Mouse (Mus musculus) layer of hippocampus, adult 18-20 months (tissue): ENCODE measurements around the gene Crb1. TPM values are rescaled to one million over a fixed set of nuclear protein-coding genes. Genes with fewer than 3 reads are reported as not detected.
"Not testable (repeated sequence)": the region's sequence is repeated elsewhere in the genome, so short reads cannot be mapped to it uniquely, and the experiment has no call there.

Experiments used
- DNase-seq, 2 experiments: peaks; one replicate each; pipeline ENCODE4 v3.0.0; 2022; ENCODE audit warnings: low spot score in 2 of 2
- long read RNA-seq: library from polyadenylated mRNA; stranded (forward); transcript quantifications from one replicate; pipeline ENCODE4 v2.0.0, GENCODE M21; 2021
- total RNA-seq, 2 experiments: library from RNA; stranded (reverse); gene quantifications; 2 replicates each; pipeline ENCODE4 v1.2.3; 2021

Gene Crb1
- under 1 TPM; 0.56 to 0.74 TPM for total RNA-seq
- long read RNA-seq: 0 reads

DNA sequence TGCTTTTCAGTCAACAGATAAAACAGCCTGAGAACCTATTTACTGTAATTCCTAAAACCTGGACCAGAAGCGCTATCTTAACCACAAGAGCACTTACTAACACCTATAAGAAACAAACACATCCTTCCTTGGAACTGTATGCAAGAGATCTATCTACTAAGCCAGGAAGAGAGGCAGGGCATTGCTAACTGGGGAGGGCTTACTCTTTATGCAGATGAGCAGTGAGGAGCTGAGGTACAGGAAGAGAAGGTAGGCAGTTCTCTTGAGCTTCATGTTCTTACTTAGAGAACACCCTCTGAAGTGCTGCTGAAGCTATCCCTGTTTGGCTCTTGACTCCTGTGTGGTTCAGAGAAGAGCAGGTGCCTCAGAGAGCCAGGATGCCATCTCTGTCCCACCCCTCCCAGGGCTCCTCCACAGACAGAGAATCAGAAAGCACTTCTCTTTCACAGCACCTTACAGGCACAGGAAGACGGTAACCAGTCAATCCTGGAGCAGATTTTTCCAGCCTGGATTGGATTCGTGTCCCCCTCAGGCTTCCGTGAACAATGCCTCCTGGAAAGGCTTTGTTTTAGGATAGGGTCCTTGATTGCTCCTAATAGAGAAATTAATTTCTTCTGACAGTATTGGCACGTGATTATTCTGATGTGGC lies at the start of gene Crb1:
Crb1 (minus strand) TSS at position 463 of the 649 bp plus-strand sequence.
- no peak for DNase-seq

DNA sequence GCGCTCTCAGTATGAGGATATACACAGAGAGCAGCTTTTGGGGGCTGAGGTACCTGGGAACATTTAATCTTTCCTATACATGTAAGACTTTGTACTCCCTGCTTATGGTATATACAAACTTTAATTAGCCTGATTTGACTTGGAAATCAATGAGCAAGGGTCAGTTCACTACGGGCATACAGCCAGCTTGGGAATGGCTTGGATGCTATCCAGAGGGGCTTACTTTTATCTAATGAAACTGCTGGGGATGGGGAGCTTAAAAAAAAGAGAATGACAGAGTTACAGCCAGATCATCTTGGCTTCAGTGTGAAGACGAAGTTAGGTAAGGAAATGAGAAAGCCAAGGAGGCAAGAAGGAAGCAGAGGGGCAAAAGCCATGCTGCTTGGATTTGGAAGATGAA lies 48.1 kb upstream of the Crb1 start:
- no peak for DNase-seq

DNA sequence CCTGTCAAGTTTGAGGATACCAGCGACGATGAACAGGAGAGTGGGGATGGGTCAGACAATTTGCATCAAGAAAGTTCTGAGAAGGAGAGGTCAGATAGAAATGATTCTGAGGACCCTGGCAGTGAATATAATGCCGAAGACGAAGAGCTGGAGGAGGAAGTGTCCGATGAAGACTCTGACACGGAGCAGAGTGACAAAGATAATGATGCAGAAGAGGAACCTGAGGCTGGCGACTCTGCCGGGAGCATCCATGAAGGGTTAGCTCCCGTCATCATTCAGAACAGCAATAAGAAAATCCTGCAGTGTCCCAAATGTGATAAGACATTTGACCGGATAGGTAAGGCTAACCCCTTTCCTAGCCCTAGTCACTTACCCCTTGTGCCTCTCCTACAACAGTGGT lies 47.0 kb upstream of the Crb1 start:
- DNase-seq: no peak

DNA sequence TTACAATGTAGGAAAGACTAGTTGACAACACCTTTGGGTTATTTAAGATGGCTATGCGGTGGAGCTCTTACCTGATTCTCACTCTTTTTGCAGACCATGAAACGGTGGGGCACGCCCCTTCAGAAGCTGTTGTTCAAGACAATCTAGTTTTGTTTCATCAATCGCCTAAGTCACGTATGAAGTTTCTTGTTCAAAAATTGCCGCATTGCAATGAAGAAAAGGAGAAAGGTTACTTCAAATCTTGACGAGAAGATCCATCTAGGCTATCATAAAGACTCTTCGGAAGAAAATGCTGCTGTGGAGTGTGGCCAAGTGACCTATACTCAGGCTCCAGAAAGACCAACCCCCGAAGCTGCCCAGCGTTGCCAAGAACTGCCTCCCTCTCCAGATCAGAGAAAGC lies 46.0 kb upstream of the Crb1 start:
- peak in 1 of 2 experiments; percentile 20 for DNase-seq

DNA sequence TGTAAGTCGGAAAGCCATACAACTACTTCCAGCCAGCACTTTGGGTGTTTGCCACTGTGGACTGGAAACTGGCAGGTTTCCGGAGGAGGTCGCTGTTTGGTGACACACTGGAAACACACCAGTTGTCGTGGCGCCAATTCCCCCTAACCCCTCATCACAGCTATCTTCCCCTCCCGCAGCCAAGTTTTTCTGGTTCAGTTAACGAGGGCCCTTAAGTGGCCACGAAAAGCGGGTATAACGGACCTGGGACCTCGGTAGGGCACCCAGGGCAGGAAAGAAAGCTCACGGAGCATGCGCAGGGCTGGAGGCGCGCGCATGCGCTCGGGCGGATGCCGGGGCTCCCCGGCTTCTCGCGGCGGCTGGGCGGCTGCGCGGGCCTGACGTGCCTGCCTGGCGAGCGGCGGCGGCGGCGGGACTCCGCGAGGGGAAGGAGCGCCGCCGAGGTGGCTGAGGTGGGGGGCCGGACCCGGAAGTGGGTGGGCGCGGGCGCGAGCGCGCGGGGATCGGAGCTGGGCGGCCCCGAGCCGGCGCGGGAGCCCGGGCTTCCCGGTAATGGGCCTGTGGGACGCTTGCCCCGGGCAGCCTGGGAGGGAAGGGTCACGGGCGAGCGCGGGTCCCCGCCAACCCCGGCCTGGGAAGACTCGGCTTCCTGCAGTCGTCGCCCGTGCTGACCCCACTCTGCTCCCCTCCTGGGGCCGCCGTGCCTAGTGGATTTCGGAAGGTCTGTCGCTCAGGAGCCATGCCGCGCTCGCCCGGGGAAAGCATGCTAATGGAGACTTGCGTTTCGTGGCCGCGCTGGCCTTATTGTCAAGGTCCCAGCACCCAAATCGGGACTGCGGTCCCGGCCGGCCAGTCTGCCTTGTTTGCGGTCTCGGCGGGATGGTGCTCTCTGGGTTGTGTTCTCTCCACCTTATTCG lies 45.2 kb upstream of the Crb1 start, which contains the start of gene Zbtb41:
Zbtb41 (plus strand) TSS at position 414 of the 917 bp plus-strand sequence.
- DNase-seq: peak; percentile 83 to 92

DNA sequence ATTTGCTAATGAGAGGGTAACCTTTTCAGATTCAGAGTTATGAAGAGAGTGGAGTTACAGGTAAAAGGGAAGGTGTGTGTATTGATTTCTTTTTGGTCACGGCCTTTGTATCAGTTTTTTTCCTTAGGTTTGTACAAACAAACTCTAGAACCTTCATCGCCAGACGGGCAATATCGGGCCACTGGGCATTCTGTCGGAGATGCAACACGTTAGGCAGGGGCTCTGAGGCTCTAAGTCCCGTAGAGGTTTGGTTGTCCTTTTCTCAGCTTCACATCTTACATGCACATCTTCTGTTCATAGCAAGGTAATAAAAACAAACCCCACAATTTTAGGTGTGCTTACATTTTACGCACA lies 44.6 kb upstream of the Crb1 start:
- no peak for DNase-seq

DNA sequence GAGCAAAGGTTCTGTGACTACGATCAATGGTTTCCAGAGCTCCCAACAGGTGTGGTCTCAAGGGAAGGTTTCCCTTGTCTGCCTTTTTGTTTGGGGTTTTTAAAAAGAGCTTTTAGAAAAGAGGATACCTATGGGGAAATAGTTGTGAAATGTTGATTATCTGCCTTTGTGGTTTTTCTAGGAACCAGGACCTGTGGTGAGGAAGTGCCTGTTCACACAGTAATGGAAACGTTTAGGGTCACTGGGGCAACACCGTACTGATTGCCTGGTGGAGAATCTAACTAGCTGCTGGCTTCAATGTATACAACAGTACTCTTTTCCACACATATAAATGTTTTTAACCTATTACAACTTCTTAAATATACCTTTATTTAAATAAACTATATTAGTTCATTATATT lies 36.6 kb upstream of the Crb1 start:
- DNase-seq: no peak

DNA sequence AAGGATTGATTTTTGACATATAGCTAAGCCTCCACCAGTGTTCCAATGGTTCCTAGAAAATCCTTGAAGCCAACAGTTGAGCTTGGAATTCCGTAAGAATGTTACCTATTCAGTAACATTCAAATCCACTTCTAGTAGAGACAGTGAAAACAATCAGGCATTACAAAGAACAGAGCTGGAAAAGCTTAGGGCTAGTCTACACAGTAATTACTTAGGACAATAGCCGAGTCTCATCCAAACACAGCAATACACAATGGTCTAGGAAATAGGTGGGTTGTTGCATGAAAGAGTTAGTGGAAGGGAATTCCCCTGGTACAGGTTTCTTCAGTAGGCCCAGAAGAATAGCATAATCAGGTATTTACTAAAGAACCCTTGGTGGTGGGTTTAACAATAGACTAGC lies 35.5 kb upstream of the Crb1 start:
- not testable (repeated sequence) for DNase-seq

DNA sequence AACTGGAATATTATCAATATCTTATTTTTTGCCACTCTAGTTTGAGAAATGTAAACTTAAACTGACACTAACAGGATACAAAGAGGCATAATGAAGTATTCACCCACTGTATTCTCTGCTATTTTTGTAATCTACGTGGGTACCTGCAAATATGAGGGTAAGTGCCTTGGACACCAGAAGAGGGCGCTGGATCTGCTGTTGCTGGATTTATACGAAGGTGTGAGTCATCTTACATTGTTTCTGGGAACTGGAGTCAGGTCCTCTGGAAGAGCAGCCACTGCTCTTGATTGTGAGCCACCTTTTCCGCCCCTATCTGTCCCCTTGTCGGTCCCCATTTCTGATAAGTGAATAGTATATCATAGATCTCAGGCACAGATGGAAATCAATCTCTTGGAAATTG lies 30.8 kb upstream of the Crb1 start:
- no peak for DNase-seq

DNA sequence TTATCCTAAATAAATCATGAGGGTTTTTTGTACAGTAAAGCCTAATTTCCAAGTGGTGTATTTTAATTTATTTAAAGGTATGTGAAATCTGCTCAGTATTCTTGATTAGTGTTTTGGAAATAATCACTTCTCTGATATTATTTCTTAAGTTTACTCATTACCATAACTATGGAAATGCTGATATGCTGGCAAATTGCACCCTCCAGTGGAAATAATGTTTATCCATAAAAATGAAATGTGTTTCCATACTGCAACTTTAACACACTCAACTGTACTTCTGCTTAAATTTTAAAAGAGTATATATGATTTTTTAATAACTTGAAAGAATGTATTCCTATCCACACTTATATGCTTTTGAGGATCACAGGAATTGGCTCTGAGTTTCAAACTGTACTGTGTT lies 28.9 kb upstream of the Crb1 start:
- DNase-seq: no peak

DNA sequence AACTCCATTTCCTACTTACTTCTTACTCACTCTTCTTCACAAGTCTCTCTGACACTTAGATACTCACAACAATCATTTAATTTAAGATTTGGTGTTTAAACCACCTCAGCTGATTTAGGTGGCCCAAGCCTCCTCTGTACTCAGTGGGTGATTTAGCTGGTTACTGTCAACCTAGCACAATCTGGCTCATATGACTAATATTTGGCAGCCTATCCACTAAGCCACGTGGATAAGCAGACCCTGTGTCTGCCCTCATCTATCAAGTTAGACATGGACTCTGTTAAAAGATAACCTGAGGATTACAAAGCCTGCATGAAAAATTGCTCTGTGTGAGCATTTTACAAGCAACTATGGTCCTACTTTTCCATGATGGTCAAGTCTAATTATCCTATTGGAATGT lies 19.7 kb upstream of the Crb1 start:
- DNase-seq: no peak

DNA sequence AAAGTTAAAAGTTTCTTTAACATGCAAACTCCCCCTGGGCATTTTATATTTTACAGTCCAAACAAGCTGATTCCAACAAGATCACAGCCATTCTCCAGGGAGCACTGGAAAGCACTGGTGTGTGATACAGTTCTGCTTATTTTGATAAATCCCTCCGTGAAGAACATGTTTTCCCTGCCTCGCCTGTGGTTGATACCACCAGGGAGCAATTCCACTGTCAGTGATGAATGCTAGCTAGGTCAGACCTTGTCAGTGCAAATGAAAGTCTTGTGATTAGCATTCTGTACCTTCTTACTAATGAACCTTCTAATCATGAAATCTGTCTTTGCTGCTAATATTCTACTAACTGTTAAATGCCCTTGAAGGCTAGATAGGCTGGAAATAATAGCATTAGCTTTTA lies 14.8 kb upstream of the Crb1 start:
- no peak for DNase-seq

DNA sequence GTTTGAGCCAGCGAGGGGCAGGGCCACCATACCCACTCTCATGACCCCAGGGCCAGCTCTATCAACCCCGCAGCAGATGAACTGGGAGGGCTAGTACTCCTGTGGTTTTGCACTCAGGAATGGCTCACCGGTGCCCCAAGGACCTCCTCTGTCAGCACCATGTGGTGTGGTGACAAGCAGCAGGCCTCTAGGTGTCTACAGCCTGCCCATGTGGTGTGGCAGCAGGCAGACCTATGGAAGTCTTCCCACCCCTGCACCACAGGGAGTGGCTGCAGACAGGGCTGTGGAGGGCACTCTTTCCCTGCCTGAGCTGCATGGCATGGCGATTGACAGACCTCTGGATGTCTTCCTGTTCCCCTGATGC lies 2.7 kb upstream of the Crb1 start:
- no peak for DNase-seq

DNA sequence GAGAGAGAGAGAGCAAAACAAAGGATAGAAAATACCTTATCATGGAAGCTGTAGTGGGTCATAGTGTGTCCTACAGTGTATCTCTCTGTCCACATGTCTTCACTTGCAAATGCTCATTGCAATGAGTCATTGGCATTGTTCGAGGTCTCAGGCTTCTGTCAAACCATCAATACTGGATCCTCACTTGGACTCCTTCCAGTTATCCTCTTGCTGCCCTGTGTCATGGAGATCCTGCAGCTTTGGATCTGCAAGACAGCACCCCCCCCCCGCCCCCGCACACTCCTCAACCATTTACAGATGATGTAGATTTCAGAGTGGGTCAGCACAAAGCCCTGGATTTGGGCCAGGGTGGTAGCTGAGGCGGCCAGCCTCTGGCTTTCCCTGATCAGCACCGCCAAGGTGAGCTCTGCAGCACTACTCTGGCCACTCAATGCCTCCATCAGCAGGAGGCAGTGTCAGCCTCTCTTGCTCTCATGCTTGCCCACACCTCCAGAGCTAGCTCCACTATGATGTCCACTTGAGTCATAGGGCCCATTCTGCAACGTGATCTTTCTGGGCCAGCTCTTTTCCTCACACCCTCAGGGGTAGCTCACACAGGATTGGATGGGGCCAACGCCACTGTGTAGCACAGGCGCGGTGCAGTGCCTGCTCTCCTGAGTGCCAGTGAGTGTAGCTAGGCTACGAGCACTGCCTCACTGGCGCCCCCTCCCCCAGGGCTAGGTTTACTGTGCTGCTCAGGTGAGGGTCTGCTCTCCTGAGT lies 2.1 kb upstream of the Crb1 start:
- DNase-seq: no peak

DNA sequence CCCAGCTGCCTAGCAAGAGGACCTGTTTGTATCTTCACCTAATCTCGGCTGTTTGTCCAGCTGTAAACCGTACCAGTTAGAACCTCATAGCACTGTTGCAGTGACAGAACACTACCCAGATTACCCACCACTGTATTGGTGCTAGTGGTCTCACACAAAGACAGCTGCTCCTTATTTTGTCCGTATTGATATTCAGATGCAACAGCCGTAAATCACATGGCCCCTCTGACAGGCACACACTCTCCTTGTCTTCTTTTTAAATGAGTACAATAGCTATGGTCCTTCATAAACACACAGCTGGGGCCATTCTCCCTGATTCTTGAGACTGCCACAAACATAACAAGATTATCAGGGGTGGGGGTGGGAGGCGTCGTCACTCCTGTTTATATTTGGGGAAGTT lies 1.0 kb downstream of the Crb1 start:
- no peak for DNase-seq

DNA sequence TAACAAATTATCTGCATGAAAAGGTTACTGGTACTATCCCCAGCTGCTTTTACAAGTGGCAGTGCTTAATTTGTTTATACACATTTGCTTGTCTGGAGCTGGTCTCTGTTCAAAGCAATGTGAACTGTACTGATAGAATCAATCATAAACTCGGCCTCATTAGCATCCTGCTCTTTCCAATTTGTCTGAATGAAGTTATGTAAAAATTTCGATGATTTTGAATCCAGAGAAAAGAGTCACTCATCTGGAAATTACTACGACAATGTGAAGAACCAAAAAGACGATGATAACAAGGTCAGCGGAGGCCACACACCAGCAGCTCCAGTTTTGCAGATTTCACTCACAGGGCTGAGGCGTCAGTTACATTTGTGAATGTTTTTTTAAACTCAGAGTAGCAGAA lies 5.6 kb downstream of the Crb1 start:
- DNase-seq: no peak

DNA sequence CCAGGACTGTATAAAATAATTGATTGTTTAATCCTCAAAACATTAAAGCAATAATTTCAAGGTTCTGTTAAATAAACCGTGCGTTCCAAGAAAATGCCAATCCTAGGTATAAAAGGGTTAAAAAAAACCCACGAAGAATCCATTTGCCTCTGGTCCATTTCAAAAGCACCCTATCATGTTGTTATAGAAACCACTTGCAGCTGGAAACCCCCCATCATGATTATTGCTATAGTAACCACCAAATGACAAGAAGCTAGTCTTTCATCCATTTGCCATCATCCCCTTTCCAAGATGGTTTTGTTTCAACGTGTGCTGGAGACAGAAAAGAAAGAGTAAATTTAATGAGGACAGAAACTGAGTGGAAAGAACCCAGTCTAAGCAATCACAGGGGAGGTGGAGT lies 28.3 kb downstream of the Crb1 start:
- no peak for DNase-seq

DNA sequence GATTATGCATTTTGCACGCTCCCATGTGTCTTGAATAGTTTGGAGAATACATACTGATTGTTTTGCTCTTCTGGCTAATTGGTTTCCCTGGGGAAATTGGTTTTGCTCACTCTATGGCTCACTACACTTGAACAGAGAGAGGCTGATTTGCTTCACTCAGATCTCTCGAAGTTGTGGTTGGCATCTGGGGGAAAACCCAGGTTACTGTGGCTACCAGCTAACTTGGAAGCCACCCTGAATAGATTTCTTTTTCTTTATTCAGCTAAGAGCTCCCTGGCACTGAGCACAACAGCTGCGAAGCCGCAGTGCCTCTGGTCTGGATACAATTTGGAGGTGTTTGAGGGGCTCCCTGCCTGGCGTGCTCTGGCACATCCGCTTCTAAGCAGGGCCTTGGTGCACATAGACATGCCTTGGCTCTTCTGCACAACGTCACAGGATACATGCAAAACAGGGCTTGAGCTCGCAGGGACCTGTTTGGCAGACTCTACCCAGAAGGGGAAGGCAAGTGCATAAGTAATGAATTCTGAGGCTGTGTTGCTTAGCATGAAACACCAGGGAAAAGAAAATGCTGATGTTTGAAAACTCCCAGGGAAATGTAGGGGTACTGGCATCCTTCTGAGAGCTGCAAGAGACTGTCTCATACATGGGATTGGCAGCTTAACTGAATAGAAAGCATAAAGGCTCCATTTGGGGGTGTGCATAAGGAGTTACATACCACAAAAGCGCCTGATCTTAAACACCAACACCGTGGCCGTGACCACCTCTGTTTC lies 30.1 kb downstream of the Crb1 start:
- peak in 1 of 2 experiments; percentile 29 for DNase-seq

DNA sequence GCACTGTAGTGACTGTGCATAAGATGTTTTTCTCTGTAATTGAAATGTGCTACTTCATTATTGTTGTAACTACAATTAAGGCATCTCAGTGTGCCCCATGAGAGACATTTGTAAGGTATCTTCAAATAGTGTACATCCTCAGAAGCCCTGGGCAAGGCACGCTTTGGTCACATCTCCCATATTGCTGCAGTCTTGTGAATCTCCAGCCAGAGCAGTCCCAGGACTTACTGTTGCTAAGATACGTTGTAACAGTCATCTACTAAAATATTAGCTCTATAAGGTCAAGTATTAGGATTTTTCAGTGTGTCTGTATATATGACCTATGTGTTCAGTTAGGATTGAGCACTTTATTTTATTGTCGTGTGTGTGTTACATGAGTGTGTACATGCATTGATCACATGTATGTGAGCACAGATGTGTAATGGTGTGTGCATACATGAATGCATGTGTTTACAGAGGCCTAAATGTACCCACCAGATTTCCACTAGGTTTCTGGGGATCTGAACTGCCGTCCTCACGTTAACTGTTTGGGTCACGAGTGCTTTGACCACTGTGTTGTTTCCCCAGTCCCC lies 30.8 kb downstream of the Crb1 start:
- no peak for DNase-seq

DNA sequence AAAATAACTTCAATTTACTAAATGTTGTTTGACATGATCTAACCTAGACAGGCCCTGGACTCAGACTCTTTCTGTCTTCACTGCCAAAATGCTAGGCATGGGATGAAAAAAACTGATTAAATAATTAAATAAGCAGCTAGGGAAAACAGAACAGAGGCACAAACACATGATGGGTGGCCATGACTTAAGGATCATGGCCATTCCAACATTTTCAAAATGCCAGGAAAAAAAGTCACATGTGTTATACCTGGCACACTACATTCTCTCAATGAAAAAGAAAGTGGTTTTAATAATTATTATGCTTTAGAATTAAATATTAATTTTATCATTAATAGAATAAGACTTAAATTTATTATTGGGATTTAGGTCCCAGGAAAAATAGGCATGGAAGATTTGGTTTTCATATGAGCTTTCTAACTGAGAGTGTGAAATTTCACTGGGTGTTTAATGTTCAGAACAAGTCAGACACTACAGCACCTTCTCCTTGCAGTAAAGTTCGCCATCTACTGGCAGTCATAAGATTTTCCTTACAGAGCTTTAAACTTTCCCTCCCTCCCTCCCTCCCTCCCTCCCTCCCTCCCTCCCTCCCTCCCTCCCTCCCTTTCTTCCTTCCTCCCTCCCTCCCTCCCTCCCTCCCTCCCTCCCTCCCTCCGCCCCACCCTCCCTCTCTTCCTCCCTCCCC lies 36.6 kb downstream of the Crb1 start:
- DNase-seq: peak in 1 of 2 experiments; percentile 27
